Mouse (Mus musculus) mouse embryonic stem cell (cell line): Measurements from ENCODE around the gene Aldh1l1.

Experiments
- in situ Hi-C, 2 experiments: fragments of 300-500 bp; cut with MboI; formaldehyde crosslinking; loops; 1 replicate in 1 of 2; 3 replicates in 1 of 2; pipeline ENCODE4 v1.14.3; 2019 to 2020; ENCODE audit warnings: low sequenced_read_pairs in 2 of 2, low pct_unique_long_range_greater_than_20kb in 1 of 2, mixed read lengths in 1 of 2; ENCODE audit not compliant: unreplicated experiment in 1 of 2

The Aldh1l1 gene

DNA sequence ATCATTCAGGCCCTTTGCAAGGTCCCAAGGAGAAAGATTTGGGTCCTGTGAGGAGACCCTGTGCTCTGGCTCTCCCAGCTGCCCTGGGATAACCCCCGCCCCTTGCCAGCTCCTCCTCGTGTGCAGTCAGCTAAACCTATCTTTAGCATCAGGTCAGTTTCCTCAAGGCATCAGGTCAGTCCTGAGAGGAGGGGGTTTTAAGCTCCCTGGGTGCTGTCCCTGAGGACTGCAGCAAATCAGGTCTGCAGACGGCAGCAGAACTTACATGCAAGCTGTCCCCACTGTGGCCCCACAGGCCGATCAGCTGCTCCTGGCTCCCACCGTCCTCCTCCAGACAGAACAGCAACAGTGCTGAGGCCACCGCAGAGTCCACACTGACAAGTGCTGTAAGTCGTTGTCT, 115.5 kb downstream of the Aldh1l1 start:
- in situ Hi-C loops: no loop called here

DNA sequence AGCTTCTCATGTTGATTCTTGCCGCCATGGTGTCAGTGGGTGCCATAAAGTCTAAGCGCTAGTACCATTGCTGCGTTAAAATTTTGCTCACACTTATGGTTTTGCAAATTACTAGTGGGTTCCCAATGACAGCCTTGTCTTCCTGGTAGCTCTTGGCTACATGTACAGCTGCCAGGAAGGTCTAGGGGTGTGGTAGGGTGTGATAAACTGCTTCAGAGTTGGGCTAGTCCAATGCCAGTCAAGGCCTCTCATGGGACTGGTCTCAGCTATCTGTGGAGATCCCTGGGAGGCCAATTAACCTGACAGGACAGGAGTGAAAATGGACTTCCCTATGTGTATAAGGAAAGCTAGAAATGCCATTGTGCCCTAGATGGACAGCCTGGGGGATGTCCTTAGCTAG, 116.1 kb downstream of the Aldh1l1 start:
- in situ Hi-C loops: no loop called here

GRCm38 (mm10) chr6:90603126-90603525, 116.9 kb downstream of the Aldh1l1 start:
- in situ Hi-C loops: no loop called here

GRCm38 (mm10) chr6:90604130-90604529, 117.9 kb downstream of the Aldh1l1 start:
- in situ Hi-C loops: no loop called here

GRCm38 (mm10) chr6:90604533-90605297, 118.5 kb downstream of the Aldh1l1 start, which contains the start of gene Slc41a3:
TSS of gene Slc41a3 (plus strand) at chr6:90604725.
- in situ Hi-C loops: no loop called here

GRCm38 (mm10) chr6:90605298-90605665, 119.1 kb downstream of the Aldh1l1 start:
- in situ Hi-C loops: no loop called here

DNA sequence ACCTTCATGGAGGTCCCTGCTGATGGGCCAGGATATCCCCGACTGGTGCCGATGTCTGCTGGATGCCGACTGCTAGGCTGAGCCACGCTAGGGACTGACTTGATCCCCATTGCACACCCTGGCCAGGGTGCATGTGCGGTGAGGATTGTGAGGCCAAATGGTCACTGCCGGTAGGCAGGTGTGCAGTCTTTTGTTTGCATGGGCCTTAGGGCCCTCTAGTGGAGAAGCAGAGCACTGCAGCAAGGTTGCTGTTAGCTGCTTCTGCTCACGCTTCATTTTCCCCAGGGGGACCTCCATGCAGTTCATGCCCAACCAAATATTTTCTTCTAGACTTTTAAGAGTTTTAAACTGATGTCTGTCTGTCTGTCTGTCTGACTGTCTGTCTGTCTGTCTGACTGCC, 120.3 kb downstream of the Aldh1l1 start:
- in situ Hi-C loops: no loop called here

GRCm38 (mm10) chr6:90607196-90607595, 121.0 kb downstream of the Aldh1l1 start:
- in situ Hi-C loops: no loop called here

DNA sequence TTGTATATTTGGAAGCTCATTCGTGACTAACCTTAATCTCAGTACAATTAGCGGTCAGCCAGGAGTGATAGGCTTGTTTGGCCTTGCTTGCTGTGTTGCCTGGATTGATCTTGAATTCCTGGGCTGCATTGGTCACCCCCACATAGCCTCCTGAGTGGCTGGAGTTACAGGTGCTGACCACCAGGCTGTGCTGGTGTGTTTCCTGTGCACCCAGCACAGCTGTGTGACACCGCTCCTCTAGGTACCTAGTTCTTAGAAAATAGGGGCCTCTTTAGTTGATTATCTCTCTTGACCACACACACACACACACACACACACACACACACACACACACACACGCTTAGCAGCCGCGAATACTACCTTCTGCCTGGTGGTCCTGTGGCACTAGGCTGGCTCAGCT, 122.0 kb downstream of the Aldh1l1 start:
- in situ Hi-C loops: no loop called here

GRCm38 (mm10) chr6:90610248-90610647, 124.0 kb downstream of the Aldh1l1 start:
- in situ Hi-C loops: no loop called here

GRCm38 (mm10) chr6:90613277-90613676, 127.0 kb downstream of the Aldh1l1 start:
- in situ Hi-C loops: no loop called here

- in situ Hi-C loops: no loop called here
Observed at GRCm38 (mm10) chr6:90615362-90615761, 129.1 kb downstream of the Aldh1l1 start.

GRCm38 (mm10) chr6:90615991-90616390, 129.8 kb downstream of the Aldh1l1 start:
- in situ Hi-C loops: no loop called here

DNA sequence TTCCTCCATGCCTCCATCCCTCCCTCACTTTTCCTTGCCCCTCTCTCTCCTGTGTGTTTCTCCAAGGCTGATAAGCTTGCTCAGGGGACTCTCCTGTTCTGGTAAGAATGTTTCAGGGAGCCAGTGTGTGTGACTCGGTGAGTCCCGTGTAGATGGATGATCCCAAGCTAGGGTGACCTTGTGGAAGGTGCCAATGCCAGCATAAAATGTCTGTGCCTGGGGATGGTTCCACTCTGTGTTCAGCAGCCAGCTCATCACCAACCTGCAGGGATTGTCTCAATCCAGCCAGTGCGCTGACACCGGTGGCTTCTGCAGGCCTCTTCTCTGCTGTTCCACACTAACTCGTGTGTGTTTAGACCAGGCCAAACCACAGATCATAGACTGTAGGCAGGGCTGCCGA, 130.3 kb downstream of the Aldh1l1 start:
- in situ Hi-C loops: no loop called here

DNA sequence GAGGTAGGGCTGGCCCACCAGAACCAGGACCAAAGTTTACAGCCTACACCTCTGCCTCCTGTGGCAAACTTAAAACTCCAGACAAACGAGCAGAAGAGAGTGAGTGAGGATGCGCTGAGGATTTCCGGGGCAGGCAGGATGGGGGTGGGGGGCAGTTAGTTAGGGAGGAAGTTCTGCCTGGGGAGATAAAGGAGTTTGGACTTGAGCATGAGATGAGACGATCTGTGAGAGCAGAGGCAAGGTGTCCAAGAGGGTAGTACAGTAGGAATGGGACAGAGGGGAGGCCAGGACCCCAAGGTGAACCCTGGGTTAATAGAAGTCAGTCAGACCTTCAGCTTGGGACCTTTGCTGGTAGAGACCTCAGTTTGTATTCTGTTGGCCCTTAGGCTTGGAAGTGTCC, 132.0 kb downstream of the Aldh1l1 start:
- in situ Hi-C loops: no loop called here

DNA sequence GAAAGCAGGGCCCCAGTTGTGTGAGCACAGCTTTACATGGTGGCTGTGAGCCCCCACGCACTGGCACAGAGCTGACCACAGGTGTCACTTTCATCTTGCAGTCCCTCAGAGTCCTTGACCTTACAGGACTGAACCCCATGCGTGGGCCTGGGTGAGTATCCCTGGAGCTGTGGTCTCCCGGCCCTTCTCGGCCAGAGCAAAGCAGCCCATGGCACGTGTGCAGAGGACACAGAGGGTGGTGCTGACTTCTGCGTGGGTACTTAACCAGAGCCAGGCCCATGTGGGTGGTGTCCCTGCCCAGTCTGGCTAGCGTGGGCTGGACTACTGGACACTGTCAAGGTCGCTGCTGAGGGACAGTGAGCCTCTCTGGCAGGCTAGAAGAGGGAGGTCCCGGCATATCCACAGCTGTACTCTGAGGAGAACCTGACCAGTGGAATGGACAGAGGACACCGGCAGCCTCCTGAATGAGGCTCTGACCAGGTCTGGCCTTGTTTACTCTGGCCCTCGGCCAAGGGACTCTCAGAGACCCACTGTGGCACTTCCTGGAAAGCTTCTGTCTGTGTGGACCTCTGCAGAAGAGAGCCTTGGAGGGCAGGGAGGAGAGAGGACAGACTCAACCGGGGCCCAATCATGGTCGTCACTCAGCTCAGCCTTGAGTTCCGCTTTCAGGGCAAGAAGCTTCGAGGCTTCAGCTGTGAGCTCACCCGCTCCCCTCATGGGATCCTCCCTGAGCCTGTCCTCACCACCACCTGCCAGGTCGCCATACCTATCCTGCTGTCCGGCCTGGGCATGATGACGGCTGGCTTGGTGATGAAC, 132.8 kb downstream of the Aldh1l1 start:
- in situ Hi-C loops: no loop called here

DNA sequence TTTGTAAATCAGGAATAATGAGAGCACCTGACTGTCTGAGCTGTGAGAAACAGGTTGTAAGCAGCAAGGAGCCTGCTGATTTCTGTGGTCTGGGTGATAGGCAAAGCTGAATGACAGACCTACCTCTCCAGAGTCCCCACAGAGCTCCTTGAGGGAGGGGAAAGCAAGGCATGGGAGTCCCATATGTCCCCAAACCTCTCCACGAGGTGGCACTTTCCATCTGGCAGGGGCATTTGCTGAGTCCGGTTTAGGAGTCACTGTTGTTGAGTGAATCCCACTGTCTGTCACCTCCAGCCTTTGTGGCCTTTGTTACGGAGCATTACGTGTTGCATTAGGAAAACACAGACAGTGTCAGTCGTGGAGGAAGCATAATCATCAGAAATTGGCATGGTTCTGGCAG, 133.7 kb downstream of the Aldh1l1 start:
- in situ Hi-C loops: no loop called here

DNA sequence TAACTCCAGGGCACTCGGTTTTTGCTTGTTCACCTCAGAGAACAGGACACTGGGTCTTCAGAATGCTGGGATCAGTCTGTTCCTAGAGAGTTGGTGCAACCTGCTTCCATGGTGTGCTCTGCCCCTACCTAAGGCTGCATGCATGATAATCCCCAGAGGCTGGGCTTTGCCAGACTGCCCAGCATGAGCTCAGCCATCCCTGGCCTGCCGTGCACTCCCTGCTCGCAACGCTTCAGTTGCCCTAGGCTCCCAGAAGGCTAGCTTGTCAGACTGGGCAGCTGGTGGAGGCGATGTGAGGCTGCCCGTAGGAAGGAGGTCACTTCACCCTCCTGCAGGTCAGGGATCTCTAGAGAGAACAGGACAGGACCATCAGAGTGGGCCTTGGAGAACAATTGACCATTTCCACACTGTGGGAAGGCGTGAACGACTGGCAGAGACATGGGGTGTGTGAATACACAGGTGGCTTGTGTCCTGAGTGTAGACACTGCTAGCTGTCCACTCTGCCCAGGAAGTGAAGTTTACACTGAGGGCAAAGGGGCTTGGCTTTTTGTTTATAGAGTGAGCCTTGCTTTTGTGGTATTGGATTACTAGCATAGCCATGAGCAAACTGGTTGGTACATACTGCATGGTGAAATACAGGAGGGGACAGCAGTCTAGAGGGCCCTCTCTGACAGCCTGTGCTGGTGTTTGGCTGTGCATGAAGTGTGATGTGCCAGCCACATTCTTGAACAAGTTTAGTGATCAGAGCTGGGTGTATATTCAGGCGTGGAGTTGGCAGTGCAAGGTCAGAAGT, 134.8 kb downstream of the Aldh1l1 start:
- in situ Hi-C loops: no loop called here

GRCm38 (mm10) chr6:90621584-90621890, 135.3 kb downstream of the Aldh1l1 start:
- in situ Hi-C loops: no loop called here
